Mouse (Mus musculus): ENCODE measurements at regions not wholly inside any gene's neighbourhood (a gene's known extent, or its start where the extent isn't known, plus 50 kb on each side); places are given as distances from the start of the nearest gene placed in this dataset.

DNA sequence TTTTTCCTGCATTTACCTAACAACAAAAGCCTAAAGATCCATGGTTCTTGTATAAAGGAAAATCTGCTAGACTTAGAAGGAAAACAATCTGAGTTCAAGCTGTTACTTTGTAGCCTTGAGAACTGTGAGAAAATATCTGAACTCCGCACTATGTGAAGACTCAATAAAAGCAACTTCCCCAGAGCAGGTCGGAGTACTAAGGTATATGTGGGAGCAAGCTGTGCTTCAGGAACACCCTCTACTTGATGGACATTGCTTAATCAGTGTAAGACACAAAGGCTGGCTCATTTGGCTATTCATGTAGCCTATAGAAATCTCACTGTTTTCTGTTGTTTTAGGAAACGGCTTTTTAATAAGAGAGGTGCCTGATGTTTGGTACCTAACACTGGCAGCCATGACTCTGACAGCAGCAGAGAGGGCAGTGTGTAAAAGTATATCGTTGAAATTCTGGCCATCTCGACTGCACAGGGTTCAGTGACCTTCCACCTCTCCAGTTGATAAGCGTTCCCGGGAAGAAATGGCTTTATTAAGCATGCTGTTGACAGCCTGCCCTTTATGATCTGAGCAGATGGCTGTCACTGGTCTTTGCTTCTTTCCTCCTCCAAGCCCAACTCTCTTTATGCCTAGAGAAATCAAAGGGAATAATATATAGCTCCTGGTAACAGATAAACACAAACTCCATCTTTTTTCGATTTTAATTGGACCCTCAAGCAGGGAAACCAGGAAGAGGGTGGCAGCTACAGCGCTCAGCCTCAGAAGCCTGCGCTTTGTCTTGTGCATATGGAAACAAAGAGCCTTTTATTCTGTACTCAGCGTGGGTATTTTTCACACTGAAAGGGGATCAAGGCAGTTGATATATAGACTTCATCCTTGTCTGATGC is 443.7 kb upstream of the Sel1l start:
- no peak for DNase-seq
- intact Hi-C loops (cut with DNase I): no loop called here

DNA sequence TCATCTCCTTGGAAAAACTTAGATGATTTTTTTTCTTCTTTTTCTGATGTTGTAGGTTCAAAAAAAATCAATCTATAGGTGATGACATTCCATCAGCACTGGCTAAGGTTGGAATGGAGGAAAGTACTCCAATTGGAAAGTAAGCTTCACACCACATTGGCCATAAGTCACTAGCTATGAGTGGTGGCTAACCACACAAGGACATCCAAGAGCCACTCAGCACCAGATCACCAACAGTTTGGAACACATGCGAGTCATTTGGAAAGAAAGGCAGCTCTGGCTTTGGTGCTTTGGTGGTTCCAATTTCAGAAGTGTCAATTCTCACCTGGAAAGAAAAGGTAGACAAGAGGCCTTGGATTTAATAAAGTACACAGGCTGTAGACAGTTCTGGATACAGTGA is 442.5 kb upstream of the Sel1l start:
- no peak for DNase-seq
- intact Hi-C loops (cut with DNase I): no loop called here

GRCm38 (mm10) chr12:92285511-92285910 is 436.6 kb upstream of the Sel1l start:
- intact Hi-C loops (cut with DNase I): no loop called here
- no peak for DNase-seq

GRCm38 (mm10) chr12:92280470-92280869 is 431.5 kb upstream of the Sel1l start:
- no peak for DNase-seq
- intact Hi-C loops (cut with DNase I): no loop called here

DNA sequence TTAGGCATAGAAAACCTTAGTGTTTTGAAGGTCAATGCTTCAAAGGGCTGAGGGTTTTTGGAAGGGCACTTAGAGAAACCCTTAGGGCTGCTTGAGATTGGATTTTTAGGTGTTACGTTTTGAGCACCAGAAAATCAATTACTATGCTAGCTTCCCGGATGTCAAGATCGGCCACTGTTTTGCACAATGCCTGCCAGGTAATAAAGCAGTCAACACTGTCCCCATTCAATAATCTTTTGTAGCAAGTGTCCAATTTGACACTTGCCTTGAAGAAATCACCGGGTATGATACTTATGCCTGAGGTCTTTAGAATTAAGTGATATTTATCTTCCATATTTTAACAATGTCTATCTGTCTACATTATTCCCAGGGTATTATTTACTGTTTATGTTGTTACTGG is 403.0 kb upstream of the Sel1l start:
- intact Hi-C loops (cut with DNase I): no loop called here
- DNase-seq: no peak

- DNase-seq: no peak
- intact Hi-C loops (cut with DNase I): no loop called here
Measured at GRCm38 (mm10) chr12:92246790-92247451, 398.0 kb upstream of the Sel1l start.

DNA sequence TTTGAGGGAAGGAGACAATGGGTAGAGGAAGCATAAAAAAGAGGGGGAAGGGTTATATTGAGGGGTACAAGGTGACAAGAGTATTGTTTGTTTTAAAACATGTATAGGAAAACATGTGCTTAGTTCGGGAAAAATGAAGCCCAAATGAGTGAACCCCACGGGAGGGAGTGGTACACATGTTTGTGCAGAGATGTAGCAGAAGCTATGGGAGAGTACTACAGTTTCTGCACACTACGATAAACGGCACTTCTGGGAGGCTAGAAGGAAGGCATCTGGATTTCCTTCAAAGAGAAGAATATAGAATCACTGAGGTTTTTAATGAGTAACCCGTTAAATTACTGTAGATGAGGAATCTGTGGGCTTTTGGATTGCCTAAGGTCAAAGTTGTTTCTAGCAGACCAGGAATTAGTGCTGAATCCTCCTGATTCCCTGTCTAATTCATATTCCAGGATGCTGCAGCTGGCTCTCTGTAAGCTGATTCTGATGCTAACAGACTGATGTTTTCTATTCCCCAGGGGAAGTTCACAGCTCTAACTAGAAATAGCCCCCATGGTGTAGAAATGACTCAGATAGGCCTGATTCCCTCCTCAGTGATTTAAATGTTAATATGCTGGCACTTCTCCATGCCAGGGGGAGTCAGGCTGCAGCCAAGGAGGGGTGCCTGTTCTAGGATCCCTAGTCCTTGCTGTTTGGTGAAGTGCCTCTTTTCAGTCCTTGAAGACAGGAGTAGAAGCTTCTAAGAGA is 391.2 kb upstream of the Sel1l start:
- intact Hi-C loops (cut with DNase I): no loop called here
- no peak for DNase-seq

- intact Hi-C loops (cut with DNase I): no loop called here
- no peak for DNase-seq
Measured at GRCm38 (mm10) chr12:92233650-92234408, 384.9 kb upstream of the Sel1l start.

GRCm38 (mm10) chr12:92228585-92228984 is 379.6 kb upstream of the Sel1l start:
- DNase-seq: no peak
- intact Hi-C loops (cut with DNase I): no loop called here

GRCm38 (mm10) chr12:92203351-92203750 is 354.4 kb upstream of the Sel1l start:
- no peak for DNase-seq
- intact Hi-C loops (cut with DNase I): no loop called here

- no peak for DNase-seq
- intact Hi-C loops (cut with DNase I): no loop called here
Measured at GRCm38 (mm10) chr12:92200602-92201001, 351.6 kb upstream of the Sel1l start.

DNA sequence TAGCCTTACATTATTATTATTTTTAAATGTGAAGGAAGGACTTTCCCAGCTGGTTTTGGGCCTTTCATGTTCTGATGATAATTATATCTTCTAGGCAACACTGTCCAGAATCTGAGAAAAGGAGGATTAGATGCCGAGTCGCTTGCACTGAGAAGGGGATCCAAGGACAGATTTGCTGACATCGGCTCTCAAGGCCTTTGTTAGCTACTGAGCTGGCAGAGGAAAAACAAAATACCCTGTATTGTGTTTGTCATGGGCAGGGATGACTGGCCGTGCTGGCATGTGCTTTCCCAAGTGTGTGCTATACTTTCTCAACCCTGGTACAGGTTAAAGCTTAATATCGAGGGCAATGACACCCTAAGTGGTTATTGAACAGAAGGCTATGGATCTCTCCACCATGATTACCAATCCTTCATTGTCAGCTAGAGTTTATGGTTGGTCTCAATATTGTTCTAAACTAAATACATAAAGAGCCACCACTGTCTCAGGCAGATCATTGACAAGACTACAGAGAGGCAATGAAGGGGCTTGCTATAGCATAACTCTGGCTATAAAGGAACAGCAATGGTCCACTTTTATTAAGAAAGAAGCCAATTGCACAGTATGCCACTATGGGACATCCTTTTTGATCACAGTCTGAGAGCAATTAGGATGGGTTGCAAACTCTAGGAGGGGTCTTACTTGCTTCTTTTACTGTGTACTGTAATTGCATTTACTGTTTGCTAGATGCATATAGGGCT is 350.0 kb upstream of the Sel1l start:
- intact Hi-C loops (cut with DNase I): no loop called here
- no peak for DNase-seq

DNA sequence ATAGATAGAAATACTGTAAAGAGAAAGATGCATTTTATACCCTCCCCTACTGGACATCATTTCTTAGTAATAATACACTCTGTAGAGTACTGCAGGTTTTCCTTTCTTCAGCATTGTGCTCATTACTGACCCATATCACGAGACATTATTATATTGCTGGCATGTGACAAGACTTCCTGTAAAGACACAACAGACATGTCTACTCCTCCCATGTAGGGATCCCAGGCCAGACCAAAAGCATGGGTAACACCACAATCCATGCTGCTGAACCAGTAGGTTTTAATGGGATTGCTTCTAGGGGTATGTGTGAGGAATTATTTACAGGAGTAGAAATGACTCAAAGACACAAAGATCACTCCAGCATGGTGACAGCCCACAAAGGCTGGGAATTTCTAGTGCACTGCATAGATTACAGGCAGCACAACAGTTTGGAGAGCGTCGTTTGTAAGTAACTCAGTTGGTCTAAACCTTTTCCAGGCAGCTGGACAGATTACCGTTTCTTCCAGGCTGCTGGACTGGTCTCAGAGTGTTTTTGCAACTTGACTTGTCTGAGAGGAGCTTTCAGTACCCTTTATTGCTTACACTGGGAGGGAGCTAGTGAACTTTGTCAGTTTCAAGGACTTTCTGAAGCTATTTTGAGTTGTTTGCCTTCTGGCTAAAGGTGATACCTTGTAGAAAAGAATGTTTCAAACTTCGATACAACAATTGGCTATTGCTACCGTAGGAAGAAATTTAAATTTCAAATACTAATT is 345.2 kb upstream of the Sel1l start:
- intact Hi-C loops (cut with DNase I): no loop called here
- no peak for DNase-seq

- intact Hi-C loops (cut with DNase I): no loop called here
- DNase-seq: no peak
Measured at GRCm38 (mm10) chr12:92193199-92193933, 344.4 kb upstream of the Sel1l start.

DNA sequence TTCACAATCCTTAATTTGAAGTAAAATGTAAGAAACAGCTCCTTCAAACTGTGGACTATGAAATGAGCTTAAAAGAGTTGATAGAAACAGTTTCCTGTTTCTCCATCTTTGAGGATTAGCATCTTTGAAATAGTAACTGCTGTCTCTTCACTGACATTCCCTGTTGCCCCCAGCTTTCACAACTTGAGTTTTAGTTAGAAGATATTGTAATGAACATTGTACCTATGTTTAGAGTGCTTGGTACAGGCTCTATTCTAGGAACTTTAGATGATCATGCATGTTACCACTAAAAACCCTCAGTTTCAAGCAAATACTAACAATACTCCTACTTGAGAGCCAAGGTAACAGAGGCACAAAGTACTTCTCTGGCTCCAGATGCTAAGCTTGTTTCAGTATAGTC is 340.1 kb upstream of the Sel1l start:
- intact Hi-C loops (cut with DNase I): no loop called here
- DNase-seq: no peak

DNA sequence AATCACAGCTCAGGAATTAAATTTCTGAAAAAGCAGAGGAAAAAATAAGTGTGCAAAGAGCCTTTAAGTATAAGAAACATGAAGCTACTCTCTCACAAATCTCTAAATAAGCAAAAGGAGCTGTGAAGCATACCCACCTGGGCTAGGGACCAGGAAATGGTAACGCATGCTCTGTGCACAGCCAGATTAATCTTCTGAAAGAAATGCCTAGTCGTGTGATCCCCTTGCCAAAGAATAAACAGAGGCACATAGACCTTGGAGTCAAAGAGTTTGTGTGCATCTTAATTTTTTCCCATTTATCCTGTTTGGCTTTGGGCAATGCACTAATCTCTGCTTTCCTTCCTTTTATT is 338.2 kb upstream of the Sel1l start:
- intact Hi-C loops (cut with DNase I): no loop called here
- no peak for DNase-seq

- intact Hi-C loops (cut with DNase I): no loop called here
Measured at GRCm38 (mm10) chr12:92186448-92187132, 337.6 kb upstream of the Sel1l start.

DNA sequence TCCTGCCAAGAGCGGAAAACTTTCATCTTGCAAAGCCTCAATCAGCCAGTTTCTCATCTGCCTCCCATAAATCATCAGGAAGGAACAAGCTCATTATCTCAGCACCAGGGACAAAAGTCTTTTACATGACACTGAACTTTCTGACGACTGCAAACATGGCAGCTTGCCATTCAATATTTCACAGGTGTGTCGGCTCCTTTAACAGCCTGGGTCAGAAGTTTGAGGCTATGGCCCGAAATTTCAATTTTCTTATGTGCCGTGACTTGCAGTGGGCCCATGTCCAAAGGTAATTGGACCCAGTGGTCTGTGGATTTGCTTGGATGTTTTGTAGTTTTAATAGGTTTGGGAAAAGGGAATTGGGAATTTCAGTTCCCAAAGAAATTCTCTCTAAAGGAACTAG is 330.3 kb upstream of the Sel1l start:
- intact Hi-C loops (cut with DNase I): no loop called here

More at GRCm38 (mm10) chr12:92186448-92187132, 337.6 kb upstream of the Sel1l start:
- DNase-seq: no peak

More for the DNA sequence above, 330.3 kb upstream of the Sel1l start:
- no peak for DNase-seq
